Mouse (Mus musculus) heart, postnatal 0 days (tissue): ENCODE measurements around the gene Rgp1.
"Not testable (repeated sequence)": the region's sequence is repeated elsewhere in the genome, so short reads cannot be mapped to it uniquely, and the experiment has no call there.

Experiments used
- CTCF ChIP-seq: IDR thresholded peaks from 2 replicates; pipeline ENCODE4 v1.5.1; 2016; ENCODE audit warnings: antibody characterized with exemption, control low read depth, low read depth
- EP300 ChIP-seq: IDR thresholded peaks from 2 replicates; pipeline ENCODE4 v1.6.1; 2016; ENCODE audit warnings: antibody characterized with exemption, low read depth

GRCm38 (mm10) chr4:43551854-43552253 is 26.7 kb upstream of the Rgp1 start:
- not testable (repeated sequence) for TF ChIP-seq CTCF, EP300
